Mouse (Mus musculus): ENCODE data around the gene Gramd1c. TPM values are rescaled to one million over a fixed set of nuclear protein-coding genes. Genes with fewer than 3 reads are reported as not detected.

The Gramd1c gene
- polyA plus RNA-seq, 1 experiment, result 0.06 TPM

DNA sequence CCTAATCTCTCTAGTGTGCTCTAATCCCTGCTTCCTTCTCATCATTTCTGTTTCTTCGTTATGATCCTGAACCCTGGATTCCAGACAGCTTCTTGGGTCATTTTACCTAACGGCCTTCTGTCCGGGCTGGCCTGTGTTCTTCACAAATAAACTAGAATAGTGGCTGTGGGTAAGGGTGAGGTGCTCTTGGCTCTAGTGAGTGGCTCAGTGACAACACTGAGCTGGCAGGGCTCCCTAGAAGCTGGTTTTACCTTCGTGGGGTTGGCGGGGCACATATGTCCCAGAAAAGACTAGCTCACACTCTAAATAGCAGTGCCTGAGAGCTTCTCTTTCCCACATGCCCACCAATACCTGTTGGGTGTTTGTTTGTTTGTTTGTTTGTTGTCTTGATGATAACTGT, 63.6 kb downstream of the Gramd1c start:
- H3K79me2 ChIP-seq (ENCODE audit: control insufficient read depth, insufficient read depth), result no peaks in the 10 kb centered on the region
- no peaks in the 10 kb centered on the region for H3K36me3 ChIP-seq (ENCODE audit: control insufficient read depth, insufficient read depth)
- H3ac ChIP-seq (ENCODE audit: control insufficient read depth, insufficient read length, low read depth), result no peak overlapping the region
- H3K79me3 ChIP-seq (ENCODE audit: low read depth), result no peaks in the 10 kb centered on the region
- H3K27me3 ChIP-seq (ENCODE audit: control insufficient read depth, insufficient read depth, insufficient read length), result no peaks in the 10 kb centered on the region
- no peak for TF ChIP-seq FOSL1 (IDR thresholded peaks at IDR 0.05; ENCODE audit: insufficient read depth, low read length, poor library complexity, severe bottlenecking)
- TF ChIP-seq USF1 (IDR thresholded peaks at IDR 0.05; ENCODE audit: low read depth), result no peak
- H3K4me3 ChIP-seq (ENCODE audit: insufficient read depth, poor library complexity, severe bottlenecking), result no peak overlapping the region

DNA sequence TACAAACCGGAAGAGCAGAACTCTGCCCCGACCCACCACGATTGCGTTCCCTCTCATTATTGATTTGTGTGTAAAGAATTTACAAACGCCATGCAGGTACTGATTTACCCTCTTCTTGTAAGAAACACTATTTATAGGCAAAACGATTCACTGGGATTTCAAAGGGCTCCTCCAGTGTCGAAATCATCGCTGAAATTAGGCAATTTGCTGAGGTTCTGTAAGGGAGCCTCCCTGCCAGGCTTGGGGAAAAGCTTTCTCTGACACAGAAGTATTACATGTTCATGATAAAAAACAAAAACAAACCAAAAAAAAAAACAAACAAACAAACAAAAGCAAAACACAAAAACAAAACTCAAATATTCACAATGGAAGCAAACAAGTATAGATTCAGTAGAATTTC, 64.0 kb downstream of the Gramd1c start:
- Histone ChIP-seq H3K4me3 (ENCODE audit: insufficient read depth, poor library complexity, severe bottlenecking) (no peak overlapping the region), H3K36me3 (ENCODE audit: control insufficient read depth, insufficient read depth) (no peaks in the 10 kb centered on the region), H3K79me3 (ENCODE audit: low read depth) (no peaks in the 10 kb centered on the region), H3K79me2 (ENCODE audit: control insufficient read depth, insufficient read depth) (no peaks in the 10 kb centered on the region), H3ac (ENCODE audit: control insufficient read depth, insufficient read length, low read depth) (no peak overlapping the region), H3K27me3 (ENCODE audit: control insufficient read depth, insufficient read depth, insufficient read length) (no peaks in the 10 kb centered on the region)
- TF ChIP-seq USF1 (IDR thresholded peaks at IDR 0.05; ENCODE audit: low read depth) (no peak), MYOD1 (IDR thresholded peaks at IDR 0.05; ENCODE audit: control insufficient read depth, insufficient read length, low read depth) (no peak), CEBPB (IDR thresholded peaks at IDR 0.05; ENCODE audit: low read depth) (no peak), FOSL1 (IDR thresholded peaks at IDR 0.05; ENCODE audit: insufficient read depth, low read length, poor library complexity, severe bottlenecking) (no peak), MAX (IDR thresholded peaks at IDR 0.05) (no peak), CTCF (IDR thresholded peaks at IDR 0.05; ENCODE audit: control insufficient read depth, insufficient read depth, insufficient read length) (no peak), MYOG (IDR thresholded peaks at IDR 0.05; ENCODE audit: control insufficient read depth, extremely low read depth, insufficient read length) (no peak)

DNA sequence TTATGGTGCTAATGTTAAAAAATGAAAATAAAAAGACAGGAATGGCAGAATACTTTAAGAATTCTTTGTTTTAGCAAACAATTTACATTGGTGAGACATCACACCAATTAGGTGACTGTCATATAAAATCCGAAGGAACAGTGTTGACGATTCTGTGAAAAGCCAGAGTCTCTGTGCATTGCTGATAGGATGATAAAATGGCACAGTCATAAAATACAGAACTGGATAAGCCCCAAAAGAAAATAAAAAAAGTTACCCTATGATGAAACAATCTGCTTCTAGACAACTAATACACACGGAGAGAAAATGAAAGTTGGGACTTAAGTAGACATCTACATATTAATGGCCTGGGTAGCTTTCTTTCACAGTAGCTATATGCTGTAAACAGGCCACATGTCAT, 68.5 kb downstream of the Gramd1c start:
- Histone ChIP-seq H3ac (ENCODE audit: control insufficient read depth, insufficient read length, low read depth) (no peak overlapping the region), H3K27me3 (ENCODE audit: control insufficient read depth, insufficient read depth, insufficient read length) (no peaks in the 10 kb centered on the region), H3K79me2 (ENCODE audit: control insufficient read depth, insufficient read depth) (no peaks in the 10 kb centered on the region), H3K4me3 (ENCODE audit: insufficient read depth, poor library complexity, severe bottlenecking) (no peak overlapping the region), H3K79me3 (ENCODE audit: low read depth) (no peaks in the 10 kb centered on the region), H3K36me3 (ENCODE audit: control insufficient read depth, insufficient read depth) (no peaks in the 10 kb centered on the region)
- TF ChIP-seq USF1 (IDR thresholded peaks at IDR 0.05; ENCODE audit: low read depth) (no peak), FOSL1 (IDR thresholded peaks at IDR 0.05; ENCODE audit: insufficient read depth, low read length, poor library complexity, severe bottlenecking) (no peak), MYOD1 (IDR thresholded peaks at IDR 0.05; ENCODE audit: control insufficient read depth, insufficient read length, low read depth) (no peak), CTCF (IDR thresholded peaks at IDR 0.05; ENCODE audit: control insufficient read depth, insufficient read depth, insufficient read length) (no peak), MYOG (IDR thresholded peaks at IDR 0.05; ENCODE audit: control insufficient read depth, extremely low read depth, insufficient read length) (no peak)

DNA sequence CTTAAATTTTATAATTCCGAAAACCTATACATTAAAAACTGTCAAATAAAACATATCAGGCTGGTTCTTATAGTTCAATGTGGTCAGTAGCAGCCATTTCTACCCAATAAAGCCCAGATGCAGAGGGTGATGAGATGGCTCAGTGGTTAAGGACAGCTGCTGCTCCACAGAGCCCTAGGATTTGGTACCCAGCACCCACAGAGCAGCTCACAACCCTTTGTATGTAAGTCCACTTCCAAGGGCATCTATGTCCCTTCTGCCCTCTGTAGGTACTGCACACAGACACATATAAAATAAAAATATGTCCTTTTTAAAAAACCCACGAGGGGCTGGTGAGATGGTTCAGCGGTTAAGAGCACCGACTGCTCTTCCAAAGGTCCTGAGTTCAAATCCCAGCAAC, 76.8 kb downstream of the Gramd1c start:
- Histone ChIP-seq H3ac (ENCODE audit: control insufficient read depth, insufficient read length, low read depth) (no peak overlapping the region), H3K36me3 (ENCODE audit: control insufficient read depth, insufficient read depth) (no peaks in the 10 kb centered on the region), H3K27me3 (ENCODE audit: control insufficient read depth, insufficient read depth, insufficient read length) (no peaks in the 10 kb centered on the region), H3K4me3 (ENCODE audit: insufficient read depth, poor library complexity, severe bottlenecking) (no peak overlapping the region), H3K79me3 (ENCODE audit: low read depth) (no peaks in the 10 kb centered on the region), H3K79me2 (ENCODE audit: control insufficient read depth, insufficient read depth) (no peaks in the 10 kb centered on the region)
- TF ChIP-seq MYOG (IDR thresholded peaks at IDR 0.05; ENCODE audit: control insufficient read depth, extremely low read depth, insufficient read length), result no peak
- TF ChIP-seq MAX (IDR thresholded peaks at IDR 0.05), result no peak
- no peak for TF ChIP-seq FOSL1 (IDR thresholded peaks at IDR 0.05; ENCODE audit: insufficient read depth, low read length, poor library complexity, severe bottlenecking)
- no peak for TF ChIP-seq MYOD1 (IDR thresholded peaks at IDR 0.05; ENCODE audit: control insufficient read depth, insufficient read length, low read depth)
- no peak for TF ChIP-seq CTCF (IDR thresholded peaks at IDR 0.05; ENCODE audit: control insufficient read depth, insufficient read depth, insufficient read length)
- no peak for TF ChIP-seq USF1 (IDR thresholded peaks at IDR 0.05; ENCODE audit: low read depth)
- TF ChIP-seq CEBPB (IDR thresholded peaks at IDR 0.05; ENCODE audit: low read depth), result no peak

DNA sequence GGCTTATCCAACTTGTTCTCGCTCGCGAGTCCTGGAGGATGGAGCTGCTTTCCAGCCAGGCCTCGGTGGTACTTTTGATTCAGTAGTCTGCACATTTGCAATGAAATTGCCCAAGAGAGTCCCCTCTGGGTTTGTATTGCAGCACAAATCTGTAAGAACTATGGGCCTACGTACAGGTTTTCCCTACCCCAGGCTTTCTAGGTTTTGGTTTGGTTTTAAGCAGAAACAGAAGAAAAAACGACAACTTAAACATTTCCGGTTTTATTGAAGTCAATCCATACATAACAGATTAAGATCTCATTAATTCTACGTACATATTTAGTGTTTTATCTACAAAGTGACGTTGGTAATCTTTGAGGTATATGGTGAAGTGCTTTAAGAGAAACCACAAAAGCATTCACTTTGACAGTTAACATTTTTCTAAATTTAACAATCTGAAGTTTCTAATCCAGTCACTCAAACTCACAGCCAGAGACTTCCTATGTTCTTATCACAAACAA, 83.0 kb downstream of the Gramd1c start:
- TF ChIP-seq CEBPB (IDR thresholded peaks at IDR 0.05; ENCODE audit: low read depth) (no peak), USF1 (IDR thresholded peaks at IDR 0.05; ENCODE audit: low read depth) (no peak), MYOD1 (IDR thresholded peaks at IDR 0.05; ENCODE audit: control insufficient read depth, insufficient read length, low read depth) (no peak), MAX (IDR thresholded peaks at IDR 0.05) (no peak), CTCF (IDR thresholded peaks at IDR 0.05; ENCODE audit: control insufficient read depth, insufficient read depth, insufficient read length) (no peak), FOSL1 (IDR thresholded peaks at IDR 0.05; ENCODE audit: insufficient read depth, low read length, poor library complexity, severe bottlenecking) (no peak), MYOG (IDR thresholded peaks at IDR 0.05; ENCODE audit: control insufficient read depth, extremely low read depth, insufficient read length) (no peak)
- Histone ChIP-seq H3ac (ENCODE audit: control insufficient read depth, insufficient read length, low read depth) (no peak overlapping the region), H3K27me3 (ENCODE audit: control insufficient read depth, insufficient read depth, insufficient read length) (peaks cover 17% of the 10 kb centered on the region), H3K36me3 (ENCODE audit: control insufficient read depth, insufficient read depth) (no peaks in the 10 kb centered on the region), H3K79me2 (ENCODE audit: control insufficient read depth, insufficient read depth) (no peaks in the 10 kb centered on the region), H3K4me3 (ENCODE audit: insufficient read depth, poor library complexity, severe bottlenecking) (no peak overlapping the region), H3K79me3 (ENCODE audit: low read depth) (no peaks in the 10 kb centered on the region)

DNA sequence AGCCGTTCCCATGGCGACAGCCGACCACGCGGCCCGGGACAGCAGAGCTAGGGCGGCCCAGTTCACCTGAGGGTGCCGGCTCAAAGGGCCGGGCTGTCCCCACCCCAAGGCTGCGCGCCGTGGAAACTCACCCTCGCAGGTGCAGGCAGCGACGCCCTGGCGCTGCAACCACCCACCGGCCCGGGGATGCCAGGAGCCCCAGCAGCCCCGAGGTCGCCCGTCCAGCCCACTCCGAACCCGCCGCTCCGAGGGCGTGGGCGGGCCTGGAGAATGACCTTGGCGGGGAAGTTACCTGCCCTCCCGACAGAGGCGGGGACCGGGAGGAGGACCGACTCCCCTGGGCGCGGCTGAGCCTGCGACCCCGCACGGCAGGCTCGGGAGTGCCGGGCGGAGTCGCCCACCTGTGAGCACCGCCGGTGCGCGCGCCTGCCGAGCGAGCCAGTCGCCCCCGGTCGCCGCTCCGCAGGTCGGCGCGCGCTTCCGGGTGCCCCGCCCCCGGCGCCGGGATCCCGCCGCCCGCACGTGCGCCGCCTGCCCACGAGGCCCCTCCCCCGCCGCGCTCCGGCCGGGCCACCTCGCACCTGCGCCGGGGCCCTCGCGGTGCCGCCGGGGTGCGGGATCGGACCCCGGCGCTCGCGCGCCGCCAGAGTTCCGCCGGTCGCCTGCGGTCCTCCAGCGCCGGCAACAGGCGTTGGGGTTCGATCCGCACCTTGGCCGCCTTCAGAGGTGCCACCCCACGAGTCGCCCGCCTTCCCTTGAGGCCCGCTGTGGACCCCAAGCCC, 83.6 kb downstream of the Gramd1c start, which contains the start of gene Zdhhc23:
Zdhhc23 (minus strand) TSS at position 464 of the 782 bp plus-strand sequence.
- no peak within 1 kb of the TSS for H3K4me3 ChIP-seq (ENCODE audit: insufficient read depth, poor library complexity, severe bottlenecking)
- H3K79me2 ChIP-seq (ENCODE audit: control insufficient read depth, insufficient read depth), result no peaks in the 10 kb centered on the region
- peaks cover 17% of the 10 kb centered on the region for H3K27me3 ChIP-seq (ENCODE audit: control insufficient read depth, insufficient read depth, insufficient read length)
- TF ChIP-seq CTCF (IDR thresholded peaks at IDR 0.05; ENCODE audit: control insufficient read depth, insufficient read depth, insufficient read length) (no peak), USF1 (IDR thresholded peaks at IDR 0.05; ENCODE audit: low read depth) (no peak), MYOD1 (IDR thresholded peaks at IDR 0.05; ENCODE audit: control insufficient read depth, insufficient read length, low read depth) (no peak), FOSL1 (IDR thresholded peaks at IDR 0.05; ENCODE audit: insufficient read depth, low read length, poor library complexity, severe bottlenecking) (no peak), MYOG (IDR thresholded peaks at IDR 0.05; ENCODE audit: control insufficient read depth, extremely low read depth, insufficient read length) (no peak), CEBPB (IDR thresholded peaks at IDR 0.05; ENCODE audit: low read depth) (no peak), MAX (IDR thresholded peaks at IDR 0.05) (no peak)
- H3K36me3 ChIP-seq (ENCODE audit: control insufficient read depth, insufficient read depth), result no peaks in the 10 kb centered on the region
- H3ac ChIP-seq (ENCODE audit: control insufficient read depth, insufficient read length, low read depth), result peak within 1 kb of the TSS; percentile 12
- H3K79me3 ChIP-seq (ENCODE audit: low read depth), result no peaks in the 10 kb centered on the region

Data from C2C12 (cell line).